Mouse (Mus musculus) lung, embryonic 14.5 days (tissue): ENCODE results near the gene Gm20696. TPM values are rescaled to one million over a fixed set of nuclear protein-coding genes. Genes with fewer than 3 reads are reported as not detected.

ENCODE experiments used
- ATAC-seq: fragments of 200-750 bp; cut with Nextera tagmentation; 2 replicates; pipeline ENCODE4 v1.8.0; 2017; ENCODE audit warnings: mild to moderate bottlenecking, moderate TSS enrichment, moderate library complexity; ENCODE audit not compliant: insufficient read depth
- DNase-seq: peaks from one replicate; pipeline ENCODE4 v3.0.0-alpha.2; 2015
- H3K27ac ChIP-seq: fragments of 300-500 bp; sonication (generic); 2 replicates; pipeline ENCODE4 v1.5.1; 2014; ENCODE audit warnings: low read depth, mild to moderate bottlenecking, moderate library complexity
- H3K27me3 ChIP-seq: fragments of 300-500 bp; sonication (generic); 2 replicates; pipeline ENCODE4 v1.6.1; 2014; ENCODE audit warnings: low read length, control low read depth; ENCODE audit not compliant: insufficient read depth
- H3K36me3 ChIP-seq: fragments of 300-500 bp; sonication (generic); 2 replicates; pipeline ENCODE4 v1.6.1; 2014; ENCODE audit warnings: control low read depth; ENCODE audit not compliant: insufficient read depth
- H3K4me1 ChIP-seq: fragments of 300-500 bp; sonication (generic); 2 replicates; pipeline ENCODE4 v1.6.1; 2014; ENCODE audit warnings: antibody characterized with exemption, control low read depth; ENCODE audit not compliant: insufficient read depth
- H3K4me2 ChIP-seq: fragments of 300-500 bp; sonication (generic); 2 replicates; pipeline ENCODE4 v1.6.1; 2014; ENCODE audit warnings: mild to moderate bottlenecking
- H3K4me3 ChIP-seq: fragments of 300-500 bp; sonication (generic); 2 replicates; pipeline ENCODE4 v1.5.1; 2014; ENCODE audit warnings: low read depth, low read length
- H3K9ac ChIP-seq: fragments of 300-500 bp; sonication (generic); 2 replicates; pipeline ENCODE4 v1.6.1; 2014
- H3K9me3 ChIP-seq: fragments of 300-500 bp; sonication (generic); 2 replicates; pipeline ENCODE4 v1.6.1; 2016; ENCODE audit warnings: low read depth, low read length, control low read depth
- CTCF ChIP-seq: IDR thresholded peaks from 2 replicates; pipeline ENCODE4 v1.5.1; 2016; ENCODE audit warnings: antibody characterized with exemption, low read depth
- WGBS: fragments of 180-500 bp; shearing (Covaris S2); extraction: QIAGEN DNeasy Blood & Tissue Kit; methylation state at CpG from one replicate; pipeline ENCODE4 v1.1.7; 2014; 5-methylcytosine and 5-hydroxymethylcytosine counted together
- microRNA-seq: library from miRNA; unstranded; fragments of <30 nt; microRNA quantifications from one replicate; pipeline ENCODE4, GENCODE M21; 2016; ENCODE audit warnings: borderline number of aligned reads
- polyA plus RNA-seq: library from polyadenylated mRNA; unstranded; fragments of >200 nt; fragmentation: Nextera tagmentation; extraction: Ambion mirVana; gene quantifications from 2 replicates; pipeline ENCODE4 v1.2.1, GENCODE M21; 2014

Gm20696 gene
- polyA plus RNA-seq, 1 experiment from 2014 or later = 7.3 TPM

- TF ChIP-seq CTCF = no peak
- ATAC-seq (no peak), DNase-seq (no peak)
- H3K4me2 ChIP-seq = no peak overlapping the region
- no peaks in the 10 kb centered on the region for H3K27me3 ChIP-seq
- no peak overlapping the region for H3K27ac ChIP-seq
- no peak overlapping the region for H3K9ac ChIP-seq
- no peaks in the 10 kb centered on the region for H3K4me1 ChIP-seq
- no peaks in the 10 kb centered on the region for H3K36me3 ChIP-seq
- H3K9me3 ChIP-seq = no peaks in the 10 kb centered on the region
- 69% methylated on average over 2 of the region's 2 CpGs for WGBS
- no peak overlapping the region for H3K4me3 ChIP-seq
These were observed 448.8 kb downstream of the Gm20696 start for GRCm38 (mm10) chr6:99217846-99218245.

- no peaks in the 10 kb centered on the region for H3K9me3 ChIP-seq
- ATAC-seq (no peak), DNase-seq (no peak)
- WGBS = 85% methylated on average over 7 of the region's 7 CpGs
- no peak for TF ChIP-seq CTCF
- no peak overlapping the region for H3K27ac ChIP-seq
- no peak overlapping the region for H3K4me3 ChIP-seq
- H3K27me3 ChIP-seq = no peaks in the 10 kb centered on the region
- no peaks in the 10 kb centered on the region; the same call in 1 of the 2 replicates for H3K4me1 ChIP-seq
- H3K36me3 ChIP-seq = no peaks in the 10 kb centered on the region
- no peak overlapping the region for H3K4me2 ChIP-seq
- no peak overlapping the region for H3K9ac ChIP-seq
These were observed 449.4 kb downstream of the Gm20696 start for GRCm38 (mm10) chr6:99217155-99217554.

- DNase-seq (no peak), ATAC-seq (no peak)
- WGBS = 84% methylated on average over 4 of the region's 4 CpGs
- no peaks in the 10 kb centered on the region for H3K27me3 ChIP-seq
- H3K4me3 ChIP-seq = no peak overlapping the region
- no peak overlapping the region for H3K27ac ChIP-seq
- no peak for TF ChIP-seq CTCF
- no peak overlapping the region for H3K4me2 ChIP-seq
- no peaks in the 10 kb centered on the region for H3K9me3 ChIP-seq
- no peak overlapping the region for H3K9ac ChIP-seq
- H3K36me3 ChIP-seq = no peaks in the 10 kb centered on the region
- peaks cover 2% of the 10 kb centered on the region for H3K4me1 ChIP-seq
These were observed 454.1 kb downstream of the Gm20696 start for GRCm38 (mm10) chr6:99212461-99212860.

GRCm38 (mm10) chr6:99211663-99212333 is 454.8 kb downstream of the Gm20696 start:
- DNase-seq = no peak
- H3K4me2 ChIP-seq = no peak overlapping the region
- no peak overlapping the region for H3K27ac ChIP-seq
- no peak for TF ChIP-seq CTCF
- H3K36me3 ChIP-seq = no peaks in the 10 kb centered on the region
- no peak overlapping the region for H3K9ac ChIP-seq
- no peaks in the 10 kb centered on the region for H3K27me3 ChIP-seq
- ATAC-seq = no peak
- 75% methylated on average over 5 of the region's 5 CpGs for WGBS
- peaks cover 7% of the 10 kb centered on the region for H3K4me1 ChIP-seq
- H3K9me3 ChIP-seq = no peaks in the 10 kb centered on the region
- H3K4me3 ChIP-seq = no peak overlapping the region

- 74% methylated on average over 7 of the region's 7 CpGs for WGBS
- no peak for ATAC-seq
These were observed 456.4 kb downstream of the Gm20696 start for GRCm38 (mm10) chr6:99210161-99210560.

More at GRCm38 (mm10) chr6:99210161-99210560, 456.4 kb downstream of the Gm20696 start:
- H3K4me3 ChIP-seq = no peak overlapping the region
- H3K36me3 ChIP-seq = no peaks in the 10 kb centered on the region
- H3K9ac ChIP-seq = no peak overlapping the region
- no peak overlapping the region for H3K4me2 ChIP-seq
- no peak overlapping the region for H3K27ac ChIP-seq
- no peak for TF ChIP-seq CTCF
- no peaks in the 10 kb centered on the region for H3K27me3 ChIP-seq
- no peaks in the 10 kb centered on the region for H3K9me3 ChIP-seq
- peaks cover 22% of the 10 kb centered on the region for H3K4me1 ChIP-seq
- DNase-seq = no peak

Small RNA genes within 50 kb of the gene (microRNA-seq; reads per million reads assigned to microRNA genes)
- gene Gm22328 = not detected

Other genes starting within 250 kb of the Gm20696 start
- gene Foxp1, start 144.1 kb downstream of the Gm20696 start, polyA plus RNA-seq = 111 and 114 TPM in 2 replicates
- gene Eif4e3, start within 50 bp of the Gm20696 start, polyA plus RNA-seq = 27.4 and 27.8 TPM in 2 replicates
- 6.1 and 6.5 TPM in 2 replicates for gene Gpr27, start 25.9 kb upstream of the Gm20696 start, polyA plus RNA-seq
- 0.12 and 0.18 TPM in 2 replicates for gene Prok2, start 59.6 kb upstream of the Gm20696 start, polyA plus RNA-seq